Mouse (Mus musculus): ENCODE data around the gene Tfap2a. TPM values are rescaled to one million over a fixed set of nuclear protein-coding genes. Genes with fewer than 3 reads are reported as not detected.

Tfap2a gene
- total RNA-seq, 2 experiments from 2014 or later: 0.11 to 0.36 TPM

GRCm38 (mm10) chr13:40676730-40677129 lies 61.4 kb downstream of the Tfap2a start:
- no peak for DNase-seq
- intact Hi-C loops (cut with DNase I): no loop called here

Other genes with a start within 250 kb of the Tfap2a start
- gene Gcnt2, start 121.4 kb upstream of the Tfap2a start, total RNA-seq (2021): 10 to 100 TPM in 1 of 2 experiments, 1 to 10 TPM in 1; 9.0 to 11.9 TPM